In the genomic region with DNA sequence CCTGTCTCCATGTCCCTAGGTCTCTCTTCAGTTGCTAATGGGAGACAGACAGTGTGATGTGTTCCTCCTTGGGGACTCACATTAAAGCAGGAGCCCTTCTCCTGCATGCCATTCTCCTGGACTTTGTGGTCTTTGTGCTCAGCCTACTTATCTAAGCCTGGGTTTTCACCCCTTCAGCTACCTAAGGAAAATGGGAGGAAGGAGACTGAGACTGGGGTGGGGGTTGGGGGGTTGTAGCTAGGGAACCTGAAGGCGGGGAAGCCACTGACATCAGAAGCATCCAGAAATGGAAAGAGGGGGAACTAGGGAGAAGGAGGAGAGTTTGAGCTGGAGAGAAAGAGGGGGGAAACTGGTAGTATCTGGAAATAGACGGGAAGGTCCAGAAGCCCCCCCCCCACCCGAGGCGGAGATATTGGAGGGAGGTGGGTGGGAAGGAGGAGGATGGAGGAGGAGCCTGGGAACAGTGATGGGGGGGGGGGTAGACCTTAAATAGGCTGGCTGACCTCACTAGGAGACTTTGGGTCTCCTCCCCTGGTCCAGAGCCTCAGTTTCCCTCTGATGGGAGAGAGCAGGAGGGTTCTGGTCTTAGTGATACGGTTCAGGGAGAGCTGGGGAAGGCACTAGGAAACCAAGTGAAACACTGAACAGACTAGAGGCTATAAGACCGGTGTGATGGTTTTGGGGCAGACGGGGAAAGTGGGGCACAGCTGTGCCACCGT, we compare ENCODE assay signal across 9 mouse cellular contexts. TPM values are rescaled to one million over a fixed set of nuclear protein-coding genes. Genes with fewer than 3 reads are reported as not detected.
DNase-seq lines count a peak whose midpoint lies in the region; ATAC-seq lines count a peak whose summit lies in the region.
"Had no signal": no experiment of that assay in that cellular context is flagged by ENCODE, and none has a peak within 500 bp of the region (broad histone marks: within the 10 kb centered on the region; RNA-seq: fewer than 3 reads in every experiment).

No protein-coding gene starts in this region.

- H3K4me3 ChIP-seq in heart, embryonic 15.5 days = peak overlapping the region; percentile 64
- peak overlapping the region; percentile 63 for H3K4me3 ChIP-seq in forebrain, embryonic 16.5 days (replicated peaks; ENCODE audit: low read length)
- H3K4me3 ChIP-seq in midbrain, embryonic 13.5 days (replicated peaks) = peak overlapping the region; percentile 68

- 21% methylated on average over 8 of the region's 8 CpGs for WGBS in heart, embryonic 15.5 days
- WGBS in forebrain, embryonic 16.5 days = 8% methylated on average over 8 of the region's 8 CpGs
- WGBS in midbrain, embryonic 13.5 days = 11% methylated on average over 8 of the region's 8 CpGs

- H3K27me3 ChIP-seq in heart, embryonic 15.5 days = peaks cover 67% of the 10 kb centered on the region
- no peaks in the 10 kb centered on the region for H3K27me3 ChIP-seq in forebrain, embryonic 16.5 days (replicated peaks; ENCODE audit: control insufficient read depth, insufficient read depth, low read length)
- H3K27me3 ChIP-seq in midbrain, embryonic 13.5 days = 0 out of 2 replicates have a peak, but pooled peaks cover 12% of the 10 kb centered on the region

- no peak overlapping the region for H3K27ac ChIP-seq in heart, embryonic 15.5 days
- peak overlapping the region; percentile 54 for H3K27ac ChIP-seq in forebrain, embryonic 16.5 days (ENCODE audit: low read length)
- H3K27ac ChIP-seq in midbrain, embryonic 13.5 days = peak overlapping the region; percentile 92

- intact Hi-C loops in heart, postnatal 25 days (cut with DNase I) = loop anchor here (2.0 kb wide), 1 partner anchor 40 kb away; no protein-coding TSS in a partner anchor

- peaks cover 38% of the 10 kb centered on the region for H3K4me1 ChIP-seq in heart, embryonic 15.5 days (replicated peaks)
- peaks cover 61% of the 10 kb centered on the region for H3K4me1 ChIP-seq in forebrain, embryonic 16.5 days (replicated peaks; ENCODE audit: control insufficient read depth, insufficient read depth, low read length)
- peaks cover 81% of the 10 kb centered on the region for H3K4me1 ChIP-seq in midbrain, embryonic 13.5 days (replicated peaks)

- ATAC-seq in heart, embryonic 15.5 days (replicated peaks; ENCODE audit: insufficient number of reproducible peaks, insufficient read depth, low FRiP score, low read depth) = no peak
- peak; percentile 9 for ATAC-seq in forebrain, embryonic 16.5 days
- ATAC-seq in midbrain, embryonic 13.5 days = no peak; the same call in 1 of the 2 replicates

- no peaks in the 10 kb centered on the region for H3K9me3 ChIP-seq in heart, embryonic 15.5 days (replicated peaks)
- no peaks in the 10 kb centered on the region for H3K9me3 ChIP-seq in forebrain, embryonic 16.5 days (ENCODE audit: control insufficient read depth, low read length)
- no peaks in the 10 kb centered on the region for H3K9me3 ChIP-seq in midbrain, embryonic 13.5 days
- H3K9me3 ChIP-seq: G1E had no signal

- DNase-seq in heart, postnatal 25 days (ENCODE audit: low spot score) = no peak
- DNase-seq in brain, adult 2 months (ENCODE audit: low read depth, low spot score) = peak; percentile 81
- DNase-seq in ovary, postnatal 36 days (ENCODE audit: low spot score) = no peak
- no peak for DNase-seq in ovary, postnatal 10 days (ENCODE audit: low spot score)
- no peak for DNase-seq in testis, postnatal 10 days (ENCODE audit: low spot score)

- peak overlapping the region; percentile 95 for H3K4me2 ChIP-seq in heart, embryonic 15.5 days
- peak overlapping the region; percentile 46 for H3K4me2 ChIP-seq in forebrain, embryonic 16.5 days (ENCODE audit: low read length)
- H3K4me2 ChIP-seq in midbrain, embryonic 13.5 days (replicated peaks) = peak overlapping the region; percentile 70

- H3K9ac ChIP-seq in heart, embryonic 15.5 days = peak overlapping the region; percentile 68
- H3K9ac ChIP-seq in forebrain, embryonic 16.5 days (replicated peaks; ENCODE audit: low read depth, low read length) = peak overlapping the region; percentile 75
- peak overlapping the region; percentile 86 for H3K9ac ChIP-seq in midbrain, embryonic 13.5 days (replicated peaks)

- H3K36me3 ChIP-seq in heart, embryonic 15.5 days = no peaks in the 10 kb centered on the region
- no peaks in the 10 kb centered on the region for H3K36me3 ChIP-seq in forebrain, embryonic 16.5 days (ENCODE audit: control insufficient read depth, insufficient read depth)
- H3K36me3 ChIP-seq in midbrain, embryonic 13.5 days = peaks cover 6% of the 10 kb centered on the region; the same call in 1 of the 2 replicates
- H3K36me3 ChIP-seq: G1E had no signal

RNA-seq across cellular contexts. Expression of a gene that starts 1.2 kb away (rescaled TPM):
- 2.2 and 2.4 TPM in 2 replicates for polyA plus RNA-seq in heart, embryonic 15.5 days (2015; fragmentation: Nextera tagmentation; extraction: Ambion mirVana)
- 1 to 10 TPM in 1 of 2 experiments, under 1 TPM in 1; 0.62 to 1.0 TPM for total RNA-seq in heart, postnatal 25 days (2021)
- polyA plus RNA-seq in forebrain, embryonic 16.5 days (2015; fragmentation: Nextera tagmentation; extraction: Ambion mirVana) = 21.8 and 28.8 TPM in 2 replicates
- 19.2 and 22.9 TPM in 2 replicates for polyA plus RNA-seq in midbrain, embryonic 13.5 days (2015; fragmentation: Nextera tagmentation; extraction: Ambion mirVana)
- polyA plus RNA-seq: G1E had no signal

RNA-seq across cellular contexts. Expression of a gene that starts 5.0 kb away (rescaled TPM):
- polyA plus RNA-seq in heart, embryonic 15.5 days (2015; fragmentation: Nextera tagmentation; extraction: Ambion mirVana) = 14.0 and 24.2 TPM in 2 replicates
- 10 to 100 TPM; 12.3 to 13.5 TPM for total RNA-seq in heart, postnatal 25 days (2021)
- 13.0 and 16.8 TPM in 2 replicates for polyA plus RNA-seq in forebrain, embryonic 16.5 days (2015; fragmentation: Nextera tagmentation; extraction: Ambion mirVana)
- polyA plus RNA-seq in midbrain, embryonic 13.5 days (2015; fragmentation: Nextera tagmentation; extraction: Ambion mirVana) = 12.3 and 17.0 TPM in 2 replicates
- total RNA-seq: G1E had no signal
- polyA plus RNA-seq: G1E had no signal

RNA-seq across cellular contexts. Expression of a gene that starts 22.5 kb away (rescaled TPM):
- 4.9 and 5.2 TPM in 2 replicates for polyA plus RNA-seq in heart, embryonic 15.5 days (2015; fragmentation: Nextera tagmentation; extraction: Ambion mirVana)
- 1 to 10 TPM; 3.0 to 3.2 TPM for total RNA-seq in heart, postnatal 25 days (2021)
- 0.42 and 0.75 TPM in 2 replicates for polyA plus RNA-seq in forebrain, embryonic 16.5 days (2015; fragmentation: Nextera tagmentation; extraction: Ambion mirVana)
- polyA plus RNA-seq in midbrain, embryonic 13.5 days (2015; fragmentation: Nextera tagmentation; extraction: Ambion mirVana) = 5.1 and 7.5 TPM in 2 replicates
- polyA plus RNA-seq: G1E had no signal

RNA-seq across cellular contexts. Expression of a gene that starts 25.5 kb away (rescaled TPM):
- 0.05 and 0.68 TPM in 2 replicates for polyA plus RNA-seq in heart, embryonic 15.5 days (2015; fragmentation: Nextera tagmentation; extraction: Ambion mirVana)
- total RNA-seq in heart, postnatal 25 days (2021) = 1 to 10 TPM in 1 of 2 experiments, under 1 TPM in 1; 0.73 to 1.3 TPM
- polyA plus RNA-seq in forebrain, embryonic 16.5 days (2015; fragmentation: Nextera tagmentation; extraction: Ambion mirVana) = 0.06 and 0.30 TPM in 2 replicates
- polyA plus RNA-seq in midbrain, embryonic 13.5 days (2015; fragmentation: Nextera tagmentation; extraction: Ambion mirVana) = 0.07 TPM in 1 of 2 replicates, not detected in the other
- polyA plus RNA-seq: G1E had no signal

RNA-seq across cellular contexts. Expression of a gene that starts 33.2 kb away (rescaled TPM):
- polyA plus RNA-seq in heart, embryonic 15.5 days (2015; fragmentation: Nextera tagmentation; extraction: Ambion mirVana) = 117 and 128 TPM in 2 replicates
- 1 to 10 TPM in 1 of 2 experiments, under 1 TPM in 1; 0.91 to 1.6 TPM for total RNA-seq in heart, postnatal 25 days (2021)
- polyA plus RNA-seq in forebrain, embryonic 16.5 days (2015; fragmentation: Nextera tagmentation; extraction: Ambion mirVana) = 69.7 and 76.7 TPM in 2 replicates
- polyA plus RNA-seq in midbrain, embryonic 13.5 days (2015; fragmentation: Nextera tagmentation; extraction: Ambion mirVana) = 82.7 and 89.5 TPM in 2 replicates
